Mouse (Mus musculus): ENCODE measurements around the gene Rfx7.

- TF ChIP-seq CTCF (IDR thresholded peaks at IDR 0.05; ENCODE audit: low read depth) = no peak
- no peak for TF ChIP-seq EP300 (IDR thresholded peaks at IDR 0.05; ENCODE audit: low read depth)
Observed at GRCm38 (mm10) chr9:72623605-72624004, 91.6 kb downstream of the Rfx7 start.
